Mouse (Mus musculus) R1 (cell line): ENCODE measurements around the gene B4gat1.

Source experiments
- DNase-seq: peaks from one replicate; pipeline ENCODE4 v3.0.0-alpha.2; 2018; ENCODE audit warnings: low read depth, low spot score

Gene B4gat1

DNA sequence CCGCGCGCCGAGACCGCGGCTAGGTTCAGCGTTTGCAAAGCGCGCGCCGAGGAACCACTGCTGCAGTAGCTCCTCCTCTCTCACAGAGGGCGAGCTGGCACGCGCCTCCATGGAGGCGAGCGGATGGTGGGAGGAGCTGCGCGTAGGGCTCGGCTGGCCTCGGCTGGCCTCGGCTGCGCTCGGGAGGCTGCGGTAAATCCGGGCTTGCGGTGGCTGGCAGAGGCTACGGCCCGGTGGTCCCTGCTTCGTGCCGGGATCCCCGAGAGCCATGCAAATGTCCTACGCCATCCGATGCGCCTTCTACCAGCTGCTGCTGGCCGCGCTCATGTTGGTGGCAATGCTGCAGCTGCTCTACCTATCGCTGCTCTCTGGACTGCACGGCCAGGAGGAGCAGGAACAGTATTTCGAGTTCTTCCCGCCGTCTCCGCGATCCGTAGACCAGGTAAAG, at the start of gene B4gat1, which contains the start of gene AC124502.3:
TSS of gene B4gat1 (plus strand) at position 118 of the 448 bp plus-strand sequence.
TSS of gene AC124502.3 (plus strand) at position 183 of the 448 bp plus-strand sequence.
- peak; percentile 86 for DNase-seq

DNA sequence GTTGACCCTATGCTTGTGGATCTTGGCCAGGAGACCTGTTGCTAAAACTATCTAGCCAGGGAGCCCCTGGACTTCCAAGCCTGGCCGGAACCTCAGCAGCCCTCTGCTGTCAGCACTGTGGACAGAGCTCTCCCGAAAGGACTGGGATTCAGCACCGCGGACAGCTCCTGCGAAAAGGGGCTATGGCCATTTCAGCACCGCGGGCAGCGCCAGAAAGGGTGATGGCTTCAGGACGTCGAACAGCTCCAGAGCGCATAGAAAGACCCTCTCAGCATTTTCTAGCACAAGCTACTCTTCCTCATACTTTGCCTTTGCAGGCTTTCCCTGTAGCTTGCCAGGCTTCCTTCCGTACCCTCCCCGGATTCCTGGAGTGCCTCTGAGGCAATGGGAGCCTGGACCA, 49.6 kb upstream of the B4gat1 start:
- peak; percentile 90 for DNase-seq

DNA sequence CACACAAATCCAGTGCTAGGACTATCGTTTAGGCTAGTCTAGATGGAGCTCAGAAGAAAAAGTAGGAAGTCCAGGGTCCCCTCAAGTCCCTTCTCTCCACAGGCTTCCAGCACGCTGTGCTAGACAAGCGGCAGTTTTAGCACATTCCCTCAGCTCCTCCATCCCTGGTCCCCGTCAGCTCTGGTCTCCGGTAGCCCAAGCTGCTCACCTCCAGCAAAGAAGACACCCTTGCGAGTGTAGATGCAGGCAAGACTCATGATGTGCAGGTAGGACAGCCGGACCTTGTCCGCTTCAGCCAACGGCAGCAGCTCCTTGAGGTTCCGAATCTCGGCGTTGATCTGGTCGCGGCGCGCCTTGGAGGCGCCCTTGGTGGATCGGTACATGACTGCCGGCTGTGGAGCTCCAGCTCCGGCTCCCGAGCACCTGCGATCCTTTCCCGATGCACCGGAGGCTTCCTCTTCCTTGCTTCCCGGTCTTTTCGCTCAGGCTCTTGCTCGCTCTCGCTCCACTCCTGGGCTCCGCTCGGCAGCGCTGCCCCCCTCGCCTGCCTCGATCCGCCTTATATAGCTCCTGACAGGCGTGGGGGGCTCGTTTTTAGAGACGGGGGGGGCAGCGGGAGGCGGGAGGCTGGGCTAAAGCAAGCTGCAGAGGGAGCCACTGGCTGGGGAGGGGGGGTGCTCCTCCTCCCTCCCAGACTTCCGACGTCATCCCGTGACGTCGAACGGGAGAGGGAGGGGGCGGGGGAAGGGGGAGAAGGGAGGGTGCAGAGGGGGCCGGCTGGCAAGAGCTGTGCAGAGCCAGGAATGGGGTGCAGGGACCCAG, 49.0 kb upstream of the B4gat1 start:
- no peak for DNase-seq

DNA sequence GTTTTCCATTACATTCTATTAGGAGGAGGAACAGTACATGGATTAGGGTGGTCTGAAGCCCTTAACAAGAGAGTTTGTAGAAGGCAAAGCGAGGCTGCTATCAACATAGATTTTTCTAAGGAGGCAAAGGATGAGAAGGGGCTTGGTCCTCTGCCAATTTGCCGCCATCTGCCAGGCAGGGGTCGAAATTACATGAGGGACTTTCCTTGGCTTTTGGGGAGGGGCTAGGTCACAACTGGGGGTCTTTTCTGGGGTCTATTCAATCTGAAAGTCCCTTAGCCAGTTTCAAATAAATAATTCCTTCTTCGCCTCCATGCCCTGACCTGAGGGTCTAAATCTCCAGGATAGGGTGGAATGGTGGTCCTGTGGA, 48.4 kb upstream of the B4gat1 start, which contains the start of gene Npas4:
TSS of gene Npas4 (minus strand) at position 61 of the 370 bp plus-strand sequence.
- DNase-seq = no peak

DNA sequence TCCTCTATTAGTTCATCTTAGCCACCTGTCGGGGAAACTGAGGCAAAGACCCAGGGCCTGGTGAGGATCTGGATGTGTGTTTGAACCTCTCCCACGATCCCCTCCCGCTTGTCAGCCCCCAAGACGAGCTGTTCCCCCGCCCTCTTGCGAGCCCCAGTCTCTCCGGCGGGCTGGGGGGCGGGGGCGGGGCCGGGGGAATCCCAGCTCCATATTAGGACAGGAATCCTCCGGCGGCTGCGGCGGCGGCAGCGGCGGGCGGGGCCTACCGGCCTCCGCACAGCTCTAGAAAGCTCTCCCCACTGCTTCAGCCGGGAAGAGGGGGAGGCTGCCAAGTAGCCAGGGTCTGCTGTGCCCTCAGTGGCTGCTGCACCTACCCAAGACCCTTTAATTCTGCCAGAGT, 47.9 kb upstream of the B4gat1 start:
- peak; percentile 47 for DNase-seq

DNA sequence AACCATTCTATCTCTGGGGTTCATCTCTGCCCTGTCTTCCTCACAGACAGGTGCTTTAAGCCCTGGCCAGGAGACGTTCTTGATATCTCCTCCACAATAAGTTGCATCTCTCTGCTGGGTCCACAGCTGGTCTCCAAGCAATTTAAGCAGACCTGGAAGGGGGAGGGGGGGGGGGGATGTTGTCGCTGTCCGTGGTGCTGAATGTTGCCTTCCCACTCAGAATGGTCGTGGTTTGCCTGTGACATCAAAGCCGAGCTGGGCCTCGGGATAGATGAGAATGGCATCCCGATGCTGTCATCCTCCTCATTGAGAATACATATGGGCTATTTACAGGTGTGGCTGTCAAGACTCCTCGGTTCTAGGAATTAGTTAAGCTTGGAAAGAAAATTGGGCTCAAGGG, 46.3 kb upstream of the B4gat1 start:
- peak; percentile 32 for DNase-seq

DNA sequence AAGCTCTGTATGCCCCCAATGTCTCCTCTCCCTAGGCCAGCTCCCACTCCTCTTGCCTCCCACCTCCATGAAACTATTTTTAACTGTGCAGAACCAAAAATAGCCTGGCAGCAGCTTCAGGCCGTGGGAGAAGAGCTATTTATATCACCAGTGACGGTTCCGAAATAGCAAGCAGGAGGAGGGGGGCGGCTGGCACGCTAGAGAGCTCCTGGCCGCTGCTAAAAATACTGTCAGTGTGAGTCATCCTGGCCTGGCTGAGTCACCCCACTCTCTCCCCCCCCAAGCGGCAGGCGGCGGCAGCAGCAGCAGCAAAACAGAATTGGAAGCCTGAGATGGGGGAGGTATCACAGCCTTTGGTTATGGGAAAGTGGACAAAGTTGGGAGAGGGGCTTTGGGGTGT, 45.7 kb upstream of the B4gat1 start:
- DNase-seq = peak; percentile 35

DNA sequence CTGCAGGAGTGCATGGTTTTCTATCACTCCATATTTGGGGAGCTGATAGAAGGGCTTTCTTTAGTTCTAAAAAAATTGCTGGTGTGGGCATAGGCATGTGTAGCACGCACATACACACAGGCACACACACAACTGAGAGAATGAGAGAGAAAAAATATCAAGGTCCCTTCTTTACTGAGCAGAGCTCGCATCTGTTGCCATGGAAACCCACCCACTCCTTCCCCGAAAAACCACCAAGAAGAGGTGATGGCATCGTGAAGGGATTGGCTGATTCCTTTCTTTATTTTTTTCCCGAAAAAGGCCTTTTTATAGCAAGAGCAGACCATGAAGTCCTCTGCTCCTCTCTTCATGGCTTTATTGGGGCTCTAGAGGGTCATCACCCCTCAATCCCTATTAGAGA, 44.6 kb upstream of the B4gat1 start:
- DNase-seq = no peak

DNA sequence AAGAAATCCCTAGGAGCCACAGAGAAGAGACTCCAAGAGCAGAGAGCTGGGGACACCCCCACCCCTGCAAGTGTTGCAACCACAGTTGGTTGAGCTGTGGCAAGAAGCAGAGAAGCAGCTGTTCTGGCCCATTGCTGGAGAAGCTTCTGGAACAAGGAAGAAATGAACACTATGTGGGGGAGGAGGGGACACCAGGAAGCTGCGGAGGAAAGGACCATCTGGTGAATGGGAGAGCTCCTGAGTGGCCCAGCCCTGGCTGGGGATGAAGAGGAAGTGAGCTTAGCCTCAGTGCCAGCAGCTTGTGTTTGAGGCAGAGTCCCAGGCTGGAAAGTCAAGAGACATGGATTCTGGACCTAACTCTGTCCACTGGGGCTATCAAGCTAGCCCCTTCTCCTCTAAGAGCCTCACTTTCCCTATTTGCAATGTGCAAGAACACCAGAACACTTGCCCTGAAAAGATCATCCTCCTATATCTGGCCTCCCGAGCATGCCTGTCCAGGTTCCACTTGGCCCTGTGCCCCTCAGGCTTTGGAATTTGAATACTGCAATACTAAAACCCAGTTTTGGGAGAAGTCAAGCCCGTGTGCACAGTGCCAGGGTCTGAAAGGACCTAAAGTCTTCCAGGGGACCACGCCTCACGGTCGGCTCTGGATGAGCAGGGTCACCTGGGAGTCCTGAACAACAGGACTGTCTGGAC, 39.0 kb upstream of the B4gat1 start:
- DNase-seq = no peak

DNA sequence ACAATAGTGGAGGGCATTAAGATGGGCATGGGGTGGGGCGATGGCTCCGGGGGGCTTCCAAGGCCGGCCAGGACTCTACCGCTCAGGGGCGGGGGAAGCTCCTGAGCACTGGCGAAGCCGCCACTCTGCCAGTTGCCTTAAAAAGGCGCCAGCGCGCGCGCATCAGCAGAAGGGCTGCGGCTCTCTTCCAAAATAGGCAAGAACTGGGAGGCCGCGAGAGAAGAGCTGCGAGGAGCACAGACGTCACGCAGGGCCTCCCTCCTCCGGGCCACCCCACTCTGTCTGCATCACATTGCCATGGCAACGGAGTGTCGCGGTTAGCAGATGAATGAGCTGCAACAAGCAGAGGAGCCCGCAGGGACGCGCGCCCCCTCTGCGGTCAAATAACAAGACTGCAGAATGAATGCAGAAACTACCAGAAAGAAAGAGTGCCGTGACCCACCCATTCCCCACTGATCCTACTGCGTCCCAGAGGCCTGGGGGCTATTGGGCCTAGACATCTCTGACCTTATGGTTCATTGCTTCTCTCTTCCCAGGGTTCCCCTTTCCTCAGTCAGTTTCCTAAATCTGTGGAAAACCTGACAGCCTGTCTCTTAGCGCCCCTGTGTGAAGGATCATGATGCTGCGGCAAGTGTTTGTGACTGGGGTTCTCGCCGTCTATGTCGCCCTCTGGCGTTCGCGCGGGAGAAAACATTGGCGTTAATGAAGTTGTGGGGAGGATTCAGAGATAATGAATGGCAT, 36.8 kb upstream of the B4gat1 start:
- DNase-seq = peak; percentile 93

DNA sequence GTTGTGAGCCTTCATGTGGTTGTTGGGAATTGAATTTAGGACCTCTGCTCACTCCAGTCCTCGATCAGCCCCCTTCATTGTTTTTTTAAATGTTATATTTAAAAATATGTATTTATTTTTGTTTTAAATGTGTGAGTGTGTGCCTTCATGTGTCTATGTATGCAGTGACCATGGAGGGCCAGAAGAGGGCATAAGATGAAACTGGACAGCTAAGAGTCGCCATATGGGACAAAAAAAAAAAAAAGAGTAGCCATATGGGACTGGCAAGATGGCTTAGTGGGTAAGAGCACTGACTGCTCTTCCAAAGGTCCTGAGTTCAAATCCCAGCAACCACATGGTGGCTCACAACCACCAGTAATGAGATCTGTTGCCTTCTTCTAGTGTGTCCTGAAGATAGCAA, 35.0 kb upstream of the B4gat1 start:
- peak; percentile 66 for DNase-seq

DNA sequence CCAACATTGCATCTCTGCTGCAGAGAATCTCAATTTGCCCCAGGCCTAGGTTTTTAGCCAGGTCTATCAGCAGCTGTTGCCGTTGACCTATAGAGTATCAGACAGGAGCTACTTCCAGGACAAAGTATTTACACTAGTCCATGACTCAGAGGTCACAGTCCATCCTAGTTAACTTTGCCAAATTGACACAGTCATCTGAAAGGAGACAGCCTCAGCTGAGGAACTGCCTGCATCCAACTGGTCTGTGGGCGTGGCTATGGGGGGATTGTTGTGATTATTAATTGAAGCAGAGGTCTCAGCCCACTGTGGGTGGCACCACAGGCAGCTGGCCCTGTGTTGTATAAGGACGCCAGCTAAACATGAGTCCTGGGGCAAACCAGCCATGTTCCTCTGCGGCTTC, 33.7 kb upstream of the B4gat1 start:
- DNase-seq = no peak

DNA sequence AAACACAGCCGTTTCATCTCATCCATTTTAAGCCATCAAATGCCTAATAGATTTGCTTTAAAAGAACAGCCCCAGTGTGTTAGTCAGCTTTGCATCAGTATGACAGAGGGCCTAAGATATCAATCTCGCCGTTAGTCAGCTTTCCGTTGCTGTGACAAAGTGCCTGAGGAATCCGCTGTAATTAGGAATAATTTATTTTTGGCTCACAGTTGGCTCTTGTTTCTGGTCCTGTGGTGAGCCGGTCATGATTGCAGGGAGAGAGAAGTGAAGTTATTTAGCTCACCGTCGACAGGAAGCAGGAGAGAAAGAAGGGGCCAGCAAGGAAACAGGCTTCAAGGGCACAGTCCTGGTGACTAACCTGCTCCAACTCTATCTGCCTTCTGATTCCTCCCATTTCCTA, 25.5 kb upstream of the B4gat1 start:
- no peak for DNase-seq

DNA sequence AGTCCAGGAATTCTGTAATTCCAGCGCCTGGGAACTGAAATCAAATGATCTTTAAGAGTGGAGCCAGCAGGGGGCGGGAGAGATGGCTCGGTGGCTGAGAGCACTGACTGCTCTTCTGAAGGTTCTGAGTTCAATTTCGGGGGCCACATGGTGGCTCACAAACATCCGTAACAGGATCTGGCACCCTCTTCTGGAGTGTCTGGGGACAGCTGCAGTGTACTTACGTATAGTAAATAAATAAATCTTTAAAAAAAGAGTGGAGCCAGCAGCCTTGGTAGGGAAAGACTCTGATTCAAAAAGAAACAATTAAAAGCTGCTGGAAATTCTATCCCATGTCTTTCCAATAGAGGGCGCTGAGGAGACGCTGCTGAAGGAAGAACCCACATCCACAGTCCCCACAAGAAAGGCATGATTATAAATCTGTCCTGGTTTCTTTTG, 23.6 kb upstream of the B4gat1 start:
- peak; percentile 94 for DNase-seq

DNA sequence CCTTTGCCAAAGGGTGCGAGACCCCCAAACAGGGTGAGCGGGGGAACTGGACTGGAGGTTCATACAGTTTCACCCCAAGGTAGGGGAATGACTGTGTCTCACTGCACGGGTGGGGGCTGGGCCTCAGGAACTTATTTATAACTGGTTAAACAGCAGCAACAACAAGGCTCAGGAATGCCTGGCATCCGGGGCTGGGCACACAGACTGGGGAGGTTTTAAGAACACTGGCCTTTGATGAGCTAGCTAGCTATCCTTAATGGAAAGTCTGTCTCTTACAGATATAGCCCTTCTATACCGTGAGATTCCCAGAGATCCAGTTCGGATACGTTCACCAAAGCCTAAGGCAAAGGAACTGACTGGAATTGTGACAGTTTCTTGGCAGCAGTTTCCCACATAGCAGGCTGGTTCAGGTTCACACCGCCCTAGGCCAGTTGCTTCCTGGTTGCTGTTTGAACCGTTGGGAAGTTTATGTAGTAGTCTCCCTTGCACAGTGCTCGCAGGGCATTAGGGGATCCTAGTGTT, 22.3 kb upstream of the B4gat1 start:
- peak; percentile 91 for DNase-seq

DNA sequence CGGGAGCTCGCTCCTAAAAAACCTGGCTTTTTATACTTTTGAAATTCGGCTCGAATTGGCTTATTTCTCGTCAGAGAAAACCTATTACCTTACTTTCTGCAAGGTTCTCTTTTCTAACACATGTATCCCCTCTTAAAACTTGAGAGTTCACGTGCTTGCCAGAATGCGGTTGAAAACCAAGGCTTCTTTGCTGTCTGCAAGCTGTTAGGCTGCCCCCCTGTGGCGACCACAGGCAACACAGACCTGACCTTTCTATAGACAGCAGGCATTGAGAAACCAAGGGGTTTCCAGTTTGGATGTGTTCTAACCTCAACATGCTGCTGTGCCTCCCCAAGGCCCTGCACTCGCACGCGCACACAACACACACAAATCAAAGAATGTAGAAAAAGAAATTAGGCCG, 21.8 kb upstream of the B4gat1 start:
- peak; percentile 92 for DNase-seq

DNA sequence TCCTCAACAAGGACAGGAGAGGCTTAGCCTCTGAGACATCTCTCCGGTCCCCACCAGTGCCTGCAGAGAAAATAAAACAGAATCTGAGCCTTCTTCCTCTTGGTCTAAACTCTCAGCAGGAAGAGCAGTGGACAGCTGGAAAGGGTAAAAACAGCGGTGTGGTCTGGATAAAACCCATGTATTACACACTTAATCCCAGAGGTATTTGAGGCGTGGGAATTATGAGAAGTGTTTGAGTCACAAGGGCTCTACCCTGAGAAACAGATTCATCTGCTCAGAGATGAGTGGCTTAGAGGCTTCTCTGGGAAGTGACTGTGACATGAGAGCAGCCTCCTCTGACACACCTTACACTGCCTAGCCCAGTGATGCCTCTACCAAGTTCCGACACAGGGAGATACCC, 21.0 kb upstream of the B4gat1 start:
- DNase-seq = no peak

DNA sequence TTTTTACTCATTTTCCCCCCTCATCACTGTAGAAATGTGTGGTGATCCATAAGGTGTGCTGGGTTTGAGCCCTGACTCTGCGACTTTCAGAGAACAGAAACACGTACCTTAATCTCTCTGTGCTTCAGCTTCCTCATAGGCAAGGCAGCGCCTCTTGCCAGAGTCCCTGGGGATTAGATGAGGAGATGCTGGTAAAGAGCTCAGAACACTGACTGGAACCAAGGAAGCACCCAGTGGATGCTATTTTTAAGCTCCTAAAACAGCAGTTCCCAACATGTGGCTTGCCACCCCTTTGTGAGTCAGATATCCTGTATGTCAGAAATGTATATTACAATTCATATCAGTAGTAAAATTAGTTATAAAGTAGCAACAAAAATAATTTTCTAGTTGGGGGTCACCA, 20.4 kb upstream of the B4gat1 start:
- DNase-seq = no peak

DNA sequence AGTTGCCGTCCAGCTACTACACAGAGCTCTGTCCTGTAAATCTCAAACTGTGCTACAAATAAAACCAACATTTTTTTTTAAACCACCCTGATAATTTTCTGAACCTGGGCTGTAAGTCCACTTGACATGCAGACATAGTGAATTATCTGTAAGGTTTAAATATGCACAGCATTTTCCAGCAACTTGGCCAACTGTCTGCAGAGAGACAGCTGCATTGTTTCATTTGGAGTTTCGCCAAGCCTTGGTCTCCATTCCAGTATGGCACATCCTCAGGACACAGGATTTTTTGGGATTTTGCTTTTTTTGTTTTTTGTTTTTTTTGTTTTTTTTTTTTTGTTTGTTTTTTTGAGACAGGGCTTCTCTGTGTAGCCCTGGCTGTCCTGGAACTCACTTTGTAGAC, 17.2 kb upstream of the B4gat1 start:
- DNase-seq = no peak

DNA sequence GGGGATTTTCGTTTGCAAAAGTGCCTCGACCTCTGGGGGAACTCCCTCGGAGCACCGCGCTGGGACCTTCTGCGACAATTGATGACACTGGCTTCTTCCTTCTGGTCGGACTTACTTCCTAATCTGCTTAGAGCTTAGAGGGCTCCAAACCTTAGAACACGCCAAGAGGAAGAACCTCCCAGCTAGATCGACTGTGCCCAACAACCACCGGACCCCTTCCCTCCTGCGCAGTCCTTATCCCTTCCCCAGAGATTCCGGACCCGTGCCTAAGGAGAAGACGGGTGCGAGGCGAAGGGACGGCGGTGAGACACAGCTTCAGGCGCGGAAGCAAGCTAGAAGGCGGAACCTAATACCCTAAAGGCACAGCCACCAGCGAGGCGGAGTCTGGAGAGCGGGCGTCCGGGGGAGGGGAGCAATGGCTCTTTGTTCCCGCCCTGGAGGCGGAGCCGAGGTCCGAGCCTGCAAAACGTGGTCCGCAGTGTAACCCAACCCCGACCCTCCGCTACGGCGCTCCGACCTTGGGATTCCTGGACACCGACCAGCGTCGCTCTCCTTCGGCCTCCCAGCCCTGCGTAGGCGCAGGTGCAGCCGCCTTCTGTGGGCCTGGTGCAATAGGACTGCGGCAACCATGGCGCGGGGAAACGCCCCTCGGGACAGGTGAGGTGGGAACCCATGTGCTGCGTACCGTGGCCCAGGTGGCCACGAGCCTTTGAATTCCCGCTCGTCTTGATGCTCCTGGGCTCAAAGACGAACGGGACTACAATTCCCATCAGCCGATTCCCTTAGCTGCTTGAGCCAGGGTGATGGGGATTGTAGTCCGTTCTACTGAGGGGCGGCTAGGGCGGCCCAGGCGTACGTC, 14.8 kb upstream of the B4gat1 start, which contains the start of gene Slc29a2:
TSS of gene Slc29a2 (plus strand) at position 240 of the 859 bp plus-strand sequence.
- DNase-seq = peak; percentile 97

DNA sequence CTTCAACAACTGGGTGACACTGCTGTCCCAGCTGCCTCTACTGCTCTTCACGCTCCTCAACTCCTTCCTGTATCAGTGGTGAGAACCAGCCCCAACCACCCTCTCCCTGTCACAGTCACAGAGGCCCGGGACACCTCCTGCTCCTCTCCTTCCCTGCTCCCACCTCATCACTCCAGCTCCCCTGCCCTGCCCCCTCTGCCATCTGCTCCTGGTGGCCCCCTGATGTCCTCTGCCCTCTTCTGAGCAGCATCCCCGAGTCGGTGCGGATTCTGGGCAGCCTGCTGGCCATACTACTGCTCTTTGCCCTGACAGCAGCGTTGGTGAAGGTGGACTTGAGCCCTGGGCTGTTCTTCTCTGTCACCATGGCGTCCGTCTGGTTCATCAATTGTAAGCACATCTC, 12.5 kb upstream of the B4gat1 start:
- no peak for DNase-seq
